Mouse (Mus musculus): ENCODE measurements around the gene Pnkd.

DNA sequence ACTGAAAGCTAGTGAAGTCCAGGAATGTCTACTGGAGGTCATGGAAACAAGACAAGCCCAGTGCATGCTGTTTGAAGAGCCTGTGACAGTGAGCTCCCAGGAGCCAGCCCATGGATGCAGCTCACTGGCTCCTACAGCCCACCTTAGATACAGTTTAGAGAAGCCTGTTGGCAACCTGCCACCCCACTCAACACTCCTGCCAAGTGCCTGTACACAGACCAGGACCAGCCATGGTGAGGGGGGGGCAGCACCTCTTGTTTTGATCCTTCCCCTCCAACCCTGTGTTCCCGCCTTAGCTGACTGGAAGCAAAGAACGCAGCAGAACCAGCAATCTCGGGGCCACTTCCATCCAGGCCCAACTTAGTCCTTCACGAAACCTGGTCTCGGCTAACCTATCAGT, 5.4 kb downstream of the Pnkd start:
- no peak for TF ChIP-seq USF1 (IDR thresholded peaks at IDR 0.05; ENCODE audit: low read depth, low read length)
- no peak for TF ChIP-seq CTCF (conservative IDR thresholded peaks at IDR 0.05 in 1 of 2, IDR thresholded peaks at IDR 0.05 in 1 of 2; ENCODE audit: low read depth in 2 of 2, low read length in 2 of 2)
- TF ChIP-seq RAD21 (IDR thresholded peaks at IDR 0.05; ENCODE audit: low read depth, low read length) = no peak
- no peak for TF ChIP-seq TCF12 (IDR thresholded peaks at IDR 0.05; ENCODE audit: low read depth, low read length)
- no peak for TF ChIP-seq CHD2 (IDR thresholded peaks at IDR 0.05; ENCODE audit: low read length)
- TF ChIP-seq BHLHE40 (IDR thresholded peaks at IDR 0.05; ENCODE audit: low read depth, low read length) = no peak
- no peak for TF ChIP-seq POLR2AphosphoS2 (IDR thresholded peaks at IDR 0.05; ENCODE audit: low read depth, low read length)
- no peak for TF ChIP-seq E2F4 (IDR thresholded peaks at IDR 0.05; ENCODE audit: insufficient replicate concordance, low read depth, low read length)
- no peak for TF ChIP-seq NELFE (IDR thresholded peaks at IDR 0.05; ENCODE audit: low read depth, low read length)
- no peak for TF ChIP-seq MAZ (IDR thresholded peaks at IDR 0.05; ENCODE audit: low read depth, low read length)
- no peak for TF ChIP-seq RCOR1 (conservative IDR thresholded peaks at IDR 0.05; ENCODE audit: low read depth, low read length)
- no peak for TF ChIP-seq JUN (IDR thresholded peaks at IDR 0.05; ENCODE audit: insufficient read depth, low read depth, low read length)
